Mouse (Mus musculus) layer of hippocampus, postnatal 10 days (tissue): ENCODE measurements around the gene Apobec1. TPM values are rescaled to one million over a fixed set of nuclear protein-coding genes. Genes with fewer than 3 reads are reported as not detected.
"Not testable (repeated sequence)": the region's sequence is repeated elsewhere in the genome, so short reads cannot be mapped to it uniquely, and the experiment has no call there.

Experiments
- DNase-seq, 2 experiments: peaks; one replicate each; pipeline ENCODE4 v3.0.0; 2021; ENCODE audit warnings: low spot score in 2 of 2
- long read RNA-seq: library from polyadenylated mRNA; stranded (forward); transcript quantifications from one replicate; pipeline ENCODE4 v2.0.0, GENCODE M21; 2023
- total RNA-seq, 2 experiments: library from RNA; stranded (reverse); gene quantifications; 2 replicates each; pipeline ENCODE4 v1.2.3; 2021

Gene Apobec1
- 1 to 10 TPM; 2.0 to 2.4 TPM for total RNA-seq
- long read RNA-seq, partial matches to known transcripts = 0 of 4 reads
- long read RNA-seq, other reads (novel, unspliced or antisense) = 1 of 4 reads

DNA sequence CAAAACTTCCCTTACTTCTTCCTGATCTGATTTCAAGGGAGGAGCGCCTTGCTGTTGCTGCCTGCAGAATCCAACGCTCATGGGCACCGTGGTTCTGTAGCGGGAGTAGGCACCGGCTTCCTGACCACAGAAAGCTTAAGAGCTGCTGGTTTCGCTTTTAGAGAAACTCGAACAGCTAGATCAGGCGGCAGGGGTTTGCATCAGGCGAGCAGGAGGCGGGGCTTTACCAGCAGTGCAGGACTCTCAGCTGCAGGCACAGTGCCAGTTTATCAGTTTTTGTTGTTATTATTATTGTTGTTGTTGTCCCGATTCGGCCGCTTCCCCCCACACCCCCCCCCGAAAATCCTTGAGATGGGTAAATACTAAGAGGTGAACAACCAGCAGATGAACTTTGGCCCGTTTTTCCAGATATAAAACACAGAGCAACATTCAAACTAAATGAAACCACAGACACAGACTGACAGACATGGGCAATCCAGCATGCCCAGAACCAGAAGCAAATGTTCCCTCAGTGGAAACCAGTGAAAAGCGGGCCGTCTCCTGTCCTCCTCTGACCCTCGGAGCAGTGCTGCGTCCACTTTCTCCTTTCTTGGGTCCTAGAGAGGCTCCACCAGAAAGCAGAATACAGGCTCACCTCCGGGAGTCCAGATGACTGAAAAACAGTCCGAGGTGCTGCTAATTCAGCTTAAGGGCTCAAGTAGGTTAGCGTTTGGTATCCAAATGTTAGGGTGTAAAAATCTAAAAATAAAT, at the start of gene Apobec1:
Gene Apobec1, minus strand, starts transcription at position 203 of the 750 bp plus-strand sequence.
- peak; percentile 38 to 54 for DNase-seq

DNA sequence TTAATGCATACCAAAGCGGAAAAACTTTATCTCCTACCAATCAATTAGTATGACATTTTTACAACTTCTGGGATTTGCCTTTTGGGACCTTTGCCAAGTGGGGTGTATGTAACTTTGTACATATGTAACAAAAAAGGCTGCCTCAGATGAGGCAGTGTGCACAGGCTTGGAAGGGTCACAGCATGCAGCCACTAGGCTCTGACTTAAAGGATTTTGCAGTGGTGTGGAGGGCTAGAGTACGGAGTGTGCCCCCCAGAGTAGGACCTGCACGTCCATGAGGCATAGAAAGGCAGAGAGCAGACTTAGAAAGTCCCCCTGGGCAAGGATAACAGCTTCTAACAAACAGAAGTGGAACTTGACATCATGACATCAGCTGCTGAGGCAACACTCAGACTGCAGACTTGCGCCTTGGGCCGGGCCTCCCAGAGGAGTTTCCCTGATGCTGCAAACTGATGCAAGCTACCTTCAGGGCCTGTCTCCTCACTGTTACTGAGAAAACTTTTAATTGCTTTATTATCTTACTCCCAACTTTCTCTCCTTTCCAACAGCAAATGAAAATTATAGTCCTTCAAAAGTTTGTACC, 48.2 kb upstream of the Apobec1 start:
- DNase-seq = no peak

- DNase-seq = no peak
These were observed 47.7 kb upstream of the Apobec1 start for GRCm38 (mm10) chr6:122649903-122650302.

DNA sequence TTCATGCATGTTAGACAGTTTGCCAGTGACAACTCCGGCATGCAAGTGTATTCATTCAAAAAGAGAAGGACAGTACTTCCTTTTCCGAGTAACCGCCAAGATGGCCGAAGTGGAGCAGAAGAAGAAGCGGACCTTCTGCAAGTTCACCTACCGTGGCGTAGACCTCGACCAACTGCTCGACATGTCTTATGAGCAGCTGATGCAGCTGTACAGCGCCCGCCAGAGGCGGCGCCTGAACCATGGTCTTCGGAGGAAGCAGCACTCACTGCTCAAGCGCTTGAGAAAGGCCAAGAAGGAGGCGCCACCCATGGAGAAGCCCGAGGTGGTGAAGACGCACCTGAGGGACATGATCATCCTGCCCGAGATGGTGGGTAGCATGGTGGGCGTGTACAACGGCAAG, 42.0 kb upstream of the Apobec1 start:
- not testable (repeated sequence) for DNase-seq

- not testable (repeated sequence) for DNase-seq
These were observed 35.3 kb upstream of the Apobec1 start for GRCm38 (mm10) chr6:122637566-122637965.

DNA sequence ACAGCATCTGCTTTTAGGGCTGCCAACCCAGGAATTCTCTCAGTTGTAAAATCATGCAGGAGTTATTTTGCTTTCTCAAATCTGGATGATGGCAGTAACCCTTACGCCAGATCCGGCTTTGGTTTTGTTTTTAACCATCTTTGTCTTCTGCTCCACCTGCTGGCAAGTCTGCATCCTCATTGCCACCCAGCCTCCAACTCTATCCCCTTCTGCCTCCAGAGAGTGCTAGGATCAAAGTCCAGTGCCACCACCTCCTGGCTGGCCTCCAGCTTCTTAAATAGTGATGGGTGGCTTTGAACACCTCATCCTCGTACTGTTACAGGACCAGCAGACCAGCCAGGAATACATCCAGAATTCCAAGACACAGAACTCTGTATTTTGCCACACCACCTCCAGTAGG, 34.4 kb upstream of the Apobec1 start:
- no peak for DNase-seq

DNA sequence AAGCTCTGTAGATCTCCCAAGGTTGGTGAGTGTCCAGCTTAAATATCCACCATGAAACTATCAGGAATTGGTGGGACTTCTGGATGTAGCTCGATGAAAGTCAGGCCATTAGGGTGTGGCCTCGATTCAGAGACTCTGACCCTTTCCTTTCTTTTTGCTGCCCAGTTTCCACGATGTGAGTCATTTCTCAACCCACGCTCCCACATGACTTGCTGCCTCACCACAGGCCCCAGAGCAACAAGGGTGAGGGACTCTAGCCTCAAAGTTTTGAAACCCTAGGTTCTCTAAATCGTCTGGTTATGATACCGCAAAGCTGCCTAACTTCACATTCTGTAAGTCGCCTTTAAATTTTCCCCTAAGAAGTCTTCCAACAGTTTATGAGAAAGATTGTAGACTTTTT, 33.1 kb upstream of the Apobec1 start:
- no peak for DNase-seq

DNA sequence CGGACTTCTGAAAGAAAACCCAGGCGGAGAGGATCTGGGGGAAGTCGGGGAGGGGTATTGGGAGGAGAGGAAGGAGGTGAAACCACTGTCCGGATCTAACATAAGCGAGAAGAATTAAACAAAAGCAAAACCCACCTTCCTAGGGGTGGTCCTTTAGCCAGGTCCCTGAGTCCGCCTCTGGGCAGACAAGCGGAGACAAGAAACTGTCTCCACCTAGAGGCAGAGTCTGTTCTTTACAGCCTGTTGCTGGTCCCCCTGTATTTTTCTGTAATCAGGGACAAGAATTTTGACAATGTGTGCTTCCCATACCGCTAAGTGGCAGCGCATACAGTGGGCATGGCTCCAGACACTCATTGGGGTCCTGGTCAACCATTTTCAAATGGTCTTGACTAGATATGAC, 31.2 kb upstream of the Apobec1 start:
- DNase-seq = peak; percentile 16 to 18

DNA sequence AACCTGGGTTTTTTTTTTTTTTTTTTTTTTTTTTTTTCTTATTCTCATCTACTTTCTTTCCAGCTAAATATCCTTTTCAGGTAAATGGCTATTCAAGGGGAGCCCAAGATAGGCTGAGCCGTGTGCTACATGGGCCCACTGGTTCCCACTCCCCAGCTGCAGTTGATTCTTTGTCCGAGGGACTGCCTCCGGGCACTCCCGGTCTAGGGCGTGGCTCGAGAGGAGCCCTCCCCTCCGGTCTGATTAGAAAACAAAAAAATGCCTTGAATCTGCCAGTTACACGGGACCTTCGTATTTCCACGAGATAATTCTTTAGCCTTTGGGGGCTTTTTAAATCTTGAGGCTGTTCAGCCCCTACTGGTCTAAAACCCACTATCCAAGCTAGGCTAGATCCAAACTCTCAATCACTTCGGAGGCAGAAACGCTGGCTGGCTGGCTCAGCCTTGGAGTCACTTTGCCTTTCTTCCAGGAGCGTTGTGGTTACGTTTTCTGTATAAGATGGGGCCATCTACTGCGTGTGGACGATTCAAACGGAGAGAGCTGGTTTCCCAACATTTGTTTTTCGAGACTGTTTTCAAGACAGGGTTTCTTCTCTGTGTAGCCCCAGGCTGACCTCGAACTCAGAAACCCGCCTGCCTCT, 25.3 kb upstream of the Apobec1 start:
- DNase-seq = no peak

DNA sequence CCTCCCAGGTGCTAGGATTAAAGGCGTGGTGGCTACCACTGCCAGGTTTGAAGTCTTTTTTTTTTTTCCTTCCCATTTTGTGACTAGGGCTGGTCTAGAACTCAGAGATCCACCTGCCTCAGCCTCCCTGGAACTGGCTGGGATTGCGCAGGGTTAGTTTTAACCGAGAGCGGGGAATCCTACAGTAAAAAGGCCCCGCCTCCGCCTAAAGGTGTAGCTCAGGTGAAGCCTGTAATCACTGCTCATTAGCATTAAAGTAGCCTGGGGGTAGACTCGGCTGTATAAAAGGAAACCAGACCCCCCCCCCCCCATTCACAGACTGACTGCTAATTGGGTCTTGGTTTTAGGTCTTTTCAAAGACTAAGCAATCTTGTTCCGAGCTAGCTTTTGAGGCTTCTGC, 23.9 kb upstream of the Apobec1 start, which contains the start of gene Dppa3:
Gene Dppa3, plus strand, starts transcription at position 301 of the 400 bp plus-strand sequence.
- DNase-seq = no peak

DNA sequence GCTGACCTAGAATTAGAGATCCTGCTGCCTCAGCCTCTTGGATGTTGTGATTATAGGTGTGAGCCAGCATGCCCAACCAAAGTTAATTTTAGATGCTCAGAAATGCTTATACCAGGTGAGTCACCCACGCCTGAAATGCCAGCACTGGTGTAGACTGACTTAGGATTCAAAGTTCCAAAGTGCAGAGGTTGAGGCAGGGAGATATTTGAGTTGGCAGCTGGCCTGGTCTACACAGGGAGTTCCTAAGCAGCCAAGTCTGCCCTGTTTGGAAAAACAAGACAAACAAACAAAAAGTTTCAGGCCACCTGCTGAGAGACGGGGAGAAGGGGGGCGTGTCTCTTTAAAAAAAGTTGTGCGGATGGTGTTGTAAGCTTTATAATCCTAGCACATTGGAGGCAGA, 22.9 kb upstream of the Apobec1 start:
- DNase-seq = no peak

- no peak for DNase-seq
These were observed 22.2 kb upstream of the Apobec1 start for GRCm38 (mm10) chr6:122624480-122624879.

DNA sequence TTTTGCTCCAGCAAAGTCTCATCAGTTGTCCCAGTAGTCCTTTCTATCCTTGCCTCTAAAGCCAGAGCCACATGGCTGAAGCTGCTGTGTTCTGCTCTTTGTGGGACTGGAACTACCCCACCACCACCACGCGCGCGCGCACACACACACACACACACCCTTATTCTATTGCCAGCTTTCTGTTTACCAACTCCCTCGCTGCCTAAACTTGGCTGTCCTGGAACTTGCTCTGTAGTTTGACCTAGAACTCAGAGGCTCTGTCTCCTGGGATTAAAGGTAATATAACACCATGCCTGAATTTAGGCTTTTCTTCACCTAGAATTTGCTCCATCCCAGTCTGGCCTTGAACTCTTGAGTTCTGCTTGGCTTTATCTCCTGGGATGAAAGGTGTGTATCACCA, 18.8 kb upstream of the Apobec1 start:
- no peak for DNase-seq

DNA sequence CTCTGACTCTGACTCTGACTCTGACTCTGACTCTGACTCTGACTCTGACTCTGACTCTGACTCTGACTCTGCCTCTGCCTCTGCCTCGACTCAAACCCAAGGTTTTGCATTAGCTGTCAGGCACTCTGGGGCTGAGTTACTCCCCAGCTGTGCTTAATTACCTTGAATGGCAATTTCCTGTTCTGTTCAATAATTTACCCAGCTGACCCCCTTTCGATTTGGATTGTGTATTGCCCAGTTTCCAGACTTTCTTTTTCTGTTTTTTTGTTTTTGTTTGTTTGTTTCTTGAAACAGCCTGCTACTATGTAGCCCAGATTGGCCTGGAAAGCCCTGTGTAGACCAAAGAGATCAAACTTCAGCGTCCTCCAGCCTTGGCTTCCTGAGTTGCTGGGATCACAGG, 13.8 kb upstream of the Apobec1 start:
- DNase-seq = no peak

DNA sequence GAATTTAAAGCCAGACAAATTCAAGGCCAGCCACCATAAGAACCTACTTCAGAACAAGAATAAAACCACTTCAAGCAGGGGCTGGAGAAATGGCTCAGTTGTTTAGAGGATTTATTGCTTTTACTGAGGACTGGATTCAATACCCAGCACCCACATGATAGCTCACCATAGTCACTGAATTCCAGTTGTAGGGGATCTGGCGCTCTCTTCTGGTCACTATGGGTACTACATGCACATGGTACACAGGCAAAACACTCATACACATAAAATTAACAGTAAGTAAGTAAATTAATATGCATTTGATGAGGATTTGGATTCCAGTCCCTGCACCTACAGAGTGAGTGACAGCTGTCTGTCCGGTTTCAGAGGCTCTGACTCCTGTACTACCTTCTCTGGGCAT, 11.8 kb upstream of the Apobec1 start:
- DNase-seq = peak in 1 of 2 experiments; percentile 27

DNA sequence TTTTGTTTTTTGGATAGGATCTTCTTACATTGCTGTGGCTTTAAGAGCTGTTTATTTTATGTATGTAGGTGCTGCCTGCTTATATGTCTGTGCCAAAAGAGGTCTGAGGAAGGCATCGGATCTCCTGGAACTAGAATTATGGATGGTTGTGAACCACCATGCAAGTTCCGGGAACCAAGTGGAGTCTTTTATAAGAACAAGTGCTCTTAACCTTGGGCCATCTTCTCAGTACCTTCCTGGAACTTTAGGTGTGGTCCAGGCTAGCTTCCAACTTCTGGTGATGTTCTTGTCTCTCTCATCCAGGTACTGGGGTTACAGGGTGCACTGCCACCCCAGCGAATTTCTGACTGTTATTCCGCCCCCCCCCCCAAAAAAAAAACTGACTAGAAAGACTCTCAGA, 10.2 kb upstream of the Apobec1 start:
- DNase-seq = no peak

- no peak for DNase-seq
These were observed 7.5 kb upstream of the Apobec1 start, which contains the start of gene Gdf3 for GRCm38 (mm10) chr6:122609771-122610170. Gdf3 (minus strand) TSS chr6:122610087.

- DNase-seq = no peak
These were observed 7.1 kb upstream of the Apobec1 start for GRCm38 (mm10) chr6:122609377-122609728.

DNA sequence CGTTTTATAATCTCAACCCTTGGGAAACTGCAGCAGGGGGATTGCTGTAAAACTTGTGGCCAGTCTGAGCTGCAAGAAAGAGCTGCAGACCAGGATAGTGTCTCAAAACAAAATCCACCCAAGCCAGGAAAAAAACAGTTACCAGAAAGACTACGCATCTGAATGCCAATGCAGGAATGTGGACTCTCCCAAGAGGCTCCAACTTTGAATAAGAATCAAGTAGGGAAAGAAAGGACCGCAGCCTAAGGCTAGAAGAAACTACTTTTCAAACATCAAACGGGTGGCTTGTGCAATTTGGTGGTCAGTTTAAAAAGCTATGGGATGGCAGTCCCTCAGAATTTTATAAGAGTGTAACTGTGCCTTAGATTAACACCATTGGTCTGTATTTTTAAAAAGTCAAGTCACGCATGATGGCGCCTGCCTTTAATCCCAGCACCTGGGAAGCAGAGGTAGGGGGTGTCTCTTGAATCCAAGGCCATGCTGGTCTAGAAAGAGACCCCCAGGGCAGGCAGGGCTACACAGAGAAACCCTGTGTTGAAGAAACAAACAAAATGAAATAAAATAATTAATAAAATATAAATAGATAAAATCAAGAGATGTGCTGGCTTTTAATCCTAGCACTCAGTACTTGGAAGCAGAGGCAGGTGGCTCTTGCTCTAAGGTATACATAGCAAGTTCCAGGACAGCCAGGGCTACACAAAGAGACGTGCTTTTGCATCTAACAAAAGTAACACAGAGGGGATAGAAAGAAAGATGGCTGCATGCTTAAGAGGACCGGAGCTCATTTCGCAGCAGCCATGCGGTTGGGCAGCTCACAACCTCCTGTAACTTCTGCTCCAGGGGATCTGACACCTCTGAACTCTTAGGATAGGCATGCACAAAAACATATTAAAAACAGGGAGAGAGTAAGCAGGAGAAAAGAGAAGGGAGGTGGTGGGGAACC, 6.5 kb upstream of the Apobec1 start:
- no peak for DNase-seq

DNA sequence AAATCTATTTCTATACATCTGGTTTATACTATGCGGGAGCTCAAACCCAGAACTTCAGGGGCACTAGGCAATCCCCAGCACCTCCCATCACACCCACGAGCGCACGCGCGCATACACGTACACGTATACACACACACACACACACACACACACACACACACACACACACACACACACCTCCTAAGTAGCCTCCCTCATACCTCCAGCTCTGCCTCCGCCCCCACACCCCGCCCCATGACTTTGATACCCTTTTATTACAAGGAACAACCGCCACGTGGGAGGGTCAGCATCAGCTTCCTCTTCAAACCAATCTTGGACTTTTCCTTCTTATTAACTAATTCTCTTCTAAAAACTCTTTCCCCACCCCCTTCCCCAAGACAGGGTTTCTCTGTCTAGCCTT, 5.5 kb upstream of the Apobec1 start:
- DNase-seq = no peak

- DNase-seq = no peak
These were observed 4.4 kb upstream of the Apobec1 start for GRCm38 (mm10) chr6:122606661-122607060.
